Comparison of ENCODE assay signal across 13 mouse cellular contexts in genomic region chr8:26844132-26844808, GRCm38 (mm10).
DNase-seq lines count a peak whose midpoint lies in the region; ATAC-seq lines count a peak whose summit lies in the region.
"Had no signal": no experiment of that assay in that cellular context is flagged by ENCODE, and none has a peak within 500 bp of the region (broad histone marks: within the 10 kb centered on the region; RNA-seq: fewer than 3 reads in every experiment).

No protein-coding gene starts in this region.

- DNase-seq in kidney, adult 11 months, result peak; percentile 67
- DNase-seq in kidney, postnatal 4 days, result no peak
- DNase-seq in ES-CJ7 (ENCODE audit: low read depth, low spot score), result peak; percentile 32
- peak; percentile 79 for DNase-seq in embryo, embryonic 9.5 days (ENCODE audit: extremely low spot score)
- DNase-seq in MN1 (ENCODE audit: low spot score), result no peak
- DNase-seq in forebrain, embryonic 14.5 days (ENCODE audit: low spot score), result no peak
- no peak for DNase-seq in heart, postnatal 4 days
- DNase-seq: cerebellum, postnatal 10 days; lung, embryonic 14.5 days; midbrain, embryonic 14.5 days; right cerebral cortex, postnatal 14 days; thymus, postnatal 4 days had no signal

- H3K9ac ChIP-seq in forebrain, embryonic 14.5 days (ENCODE audit: low read length), result no peak overlapping the region
- H3K9ac ChIP-seq: lung, embryonic 14.5 days had no signal

- H3K27me3 ChIP-seq in forebrain, embryonic 14.5 days (replicated peaks; ENCODE audit: control insufficient read depth, insufficient read depth, low read length), result no peaks in the 10 kb centered on the region

- peaks cover 2% of the 10 kb centered on the region; the same call in 1 of the 2 replicates for H3K4me1 ChIP-seq in forebrain, embryonic 14.5 days (ENCODE audit: control insufficient read depth, insufficient read depth, low read length)

- no peak overlapping the region for H3K27ac ChIP-seq in forebrain, embryonic 14.5 days (ENCODE audit: low read depth, low read length)

- H3K4me2 ChIP-seq in forebrain, embryonic 14.5 days (ENCODE audit: low read length), result no peak overlapping the region
- H3K4me2 ChIP-seq: lung, embryonic 14.5 days had no signal

- H3K4me3 ChIP-seq in forebrain, embryonic 14.5 days (ENCODE audit: low read depth, low read length), result no peak overlapping the region

- WGBS in forebrain, embryonic 14.5 days, result 74% methylated on average over 8 of the region's 8 CpGs

- H3K9me3 ChIP-seq in forebrain, embryonic 14.5 days (replicated peaks; ENCODE audit: control insufficient read depth, low read length), result no peaks in the 10 kb centered on the region

- no peaks in the 10 kb centered on the region for H3K36me3 ChIP-seq in forebrain, embryonic 14.5 days (ENCODE audit: control insufficient read depth, insufficient read depth, low read length)

- peak; percentile 43; the same call in 1 of the 2 replicates for ATAC-seq in megakaryocyte, adult 5-6 weeks (ENCODE audit: poor library complexity, severe bottlenecking)
- ATAC-seq in forebrain, embryonic 14.5 days, result no peak

Comparison
In these comparisons a context has a peak if more than half of its experiments do, and no peak if none do; other contexts are left out.
1. DNase-seq: peak in kidney, adult 11 months (single experiment), ES-CJ7 (single experiment) and embryo, embryonic 9.5 days (single experiment); none in kidney, postnatal 4 days (0 of 2), MN1 (single experiment), forebrain, embryonic 14.5 days (single experiment) and heart, postnatal 4 days (single experiment).